Mouse (Mus musculus) heart, embryonic 11.5 days (tissue): ENCODE data around the gene Astn2. TPM values are rescaled to one million over a fixed set of nuclear protein-coding genes. Genes with fewer than 3 reads are reported as not detected.

Experiments
- ATAC-seq: fragments of 200-750 bp; cut with Nextera tagmentation; replicated peaks from 2 replicates; pipeline ENCODE4 v1.8.0; 2017; ENCODE audit warnings: moderate library complexity; ENCODE audit not compliant: insufficient number of reproducible peaks, low FRiP score, low TSS enrichment
- H3K27ac ChIP-seq: fragments of 300-500 bp; sonication (generic); 2 replicates; pipeline ENCODE4 v1.5.1; 2014; ENCODE audit warnings: mild to moderate bottlenecking, low read depth, low read length
- H3K27me3 ChIP-seq: fragments of 300-500 bp; sonication (generic); 2 replicates; pipeline ENCODE4 v1.6.1; 2014; ENCODE audit warnings: mild to moderate bottlenecking, low read length, mixed read lengths; ENCODE audit not compliant: control insufficient read depth, insufficient read depth
- H3K36me3 ChIP-seq: fragments of 300-500 bp; sonication (generic); 2 replicates; pipeline ENCODE4 v1.6.1; 2014; ENCODE audit warnings: mild to moderate bottlenecking, low read length, moderate library complexity, mixed read lengths; ENCODE audit not compliant: control insufficient read depth, insufficient read depth
- H3K4me1 ChIP-seq: fragments of 300-500 bp; sonication (generic); 2 replicates; pipeline ENCODE4 v1.6.1; 2014; ENCODE audit warnings: low read length; ENCODE audit not compliant: control insufficient read depth, insufficient read depth
- H3K4me2 ChIP-seq: fragments of 300-500 bp; sonication (generic); 2 replicates; pipeline ENCODE4 v1.6.1; 2014; ENCODE audit warnings: mild to moderate bottlenecking, moderate library complexity
- H3K4me3 ChIP-seq: fragments of 300-500 bp; sonication (generic); 2 replicates; pipeline ENCODE4 v1.5.1; 2014; ENCODE audit warnings: low read depth, low read length
- H3K9ac ChIP-seq: fragments of 300-500 bp; sonication (generic); 2 replicates; pipeline ENCODE4 v1.6.1; 2014; ENCODE audit warnings: mild to moderate bottlenecking, low read depth, low read length, moderate library complexity
- H3K9me3 ChIP-seq: fragments of 300-500 bp; sonication (generic); replicated peaks from 2 replicates; pipeline ENCODE4 v1.6.1; 2016; ENCODE audit warnings: low read length; ENCODE audit not compliant: control insufficient read depth
- WGBS: fragments of 180-500 bp; shearing (Covaris S2); extraction: QIAGEN DNeasy Blood & Tissue Kit; methylation state at CpG from one replicate; pipeline ENCODE4 v1.1.7; 2014; ENCODE audit not compliant: insufficient replicate concordance; 5-methylcytosine and 5-hydroxymethylcytosine counted together
- polyA plus RNA-seq: library from polyadenylated mRNA; unstranded; fragments of >200 nt; fragmentation: Nextera tagmentation; extraction: Ambion mirVana; gene quantifications from 2 replicates; pipeline ENCODE4 v1.2.1, GENCODE M21; 2014

Astn2 gene
- polyA plus RNA-seq, 1 experiment from 2014 or later = 0.14 TPM

- Histone ChIP-seq H3K36me3 (no peaks in the 10 kb centered on the region), H3K9ac (no peak overlapping the region), H3K4me2 (no peak overlapping the region), H3K4me1 (no peaks in the 10 kb centered on the region), H3K4me3 (no peak overlapping the region), H3K27me3 (no peaks in the 10 kb centered on the region), H3K27ac (no peak overlapping the region), H3K9me3 (no peaks in the 10 kb centered on the region)
- WGBS = 82% methylated on average over 1 of the region's 1 CpGs
- no peak for ATAC-seq
These were observed 376.5 kb downstream of the Astn2 start for GRCm38 (mm10) chr4:66027866-66028265.

GRCm38 (mm10) chr4:66025393-66026062 lies 378.9 kb downstream of the Astn2 start:
- Histone ChIP-seq H3K27me3 (no peaks in the 10 kb centered on the region), H3K27ac (peak overlapping the region; percentile 68; the same call in 1 of the 2 replicates), H3K36me3 (no peaks in the 10 kb centered on the region), H3K9ac (no peak overlapping the region), H3K4me1 (no peaks in the 10 kb centered on the region), H3K4me2 (peak overlapping the region; percentile 31; the same call in 1 of the 2 replicates), H3K4me3 (no peak overlapping the region), H3K9me3 (no peaks in the 10 kb centered on the region)
- WGBS = 48% methylated on average over 8 of the region's 8 CpGs
- ATAC-seq = peak; percentile 61; the same call in 1 of the 2 replicates

- H3K36me3 ChIP-seq = no peaks in the 10 kb centered on the region
- ATAC-seq = no peak
These were observed 401.5 kb downstream of the Astn2 start for GRCm38 (mm10) chr4:66002936-66003335.

GRCm38 (mm10) chr4:65983643-65984042 lies 420.8 kb downstream of the Astn2 start:
- WGBS = 76% methylated on average over 2 of the region's 2 CpGs

More at GRCm38 (mm10) chr4:66002936-66003335, 401.5 kb downstream of the Astn2 start:
- H3K9ac ChIP-seq = no peak overlapping the region
- no peak overlapping the region for H3K4me2 ChIP-seq
- H3K4me1 ChIP-seq = no peaks in the 10 kb centered on the region
- H3K27ac ChIP-seq = no peak overlapping the region
- H3K4me3 ChIP-seq = no peak overlapping the region
- H3K9me3 ChIP-seq = no peaks in the 10 kb centered on the region
- no peaks in the 10 kb centered on the region for H3K27me3 ChIP-seq

GRCm38 (mm10) chr4:65982882-65983281 lies 421.5 kb downstream of the Astn2 start:
- no peak for ATAC-seq
- Histone ChIP-seq H3K9ac (no peak overlapping the region), H3K27me3 (no peaks in the 10 kb centered on the region), H3K27ac (no peak overlapping the region), H3K9me3 (no peaks in the 10 kb centered on the region), H3K4me1 (no peaks in the 10 kb centered on the region), H3K36me3 (no peaks in the 10 kb centered on the region), H3K4me3 (no peak overlapping the region), H3K4me2 (no peak overlapping the region)
- 50% methylated on average over 4 of the region's 4 CpGs for WGBS

More at GRCm38 (mm10) chr4:65983643-65984042, 420.8 kb downstream of the Astn2 start:
- H3K27me3 ChIP-seq = no peaks in the 10 kb centered on the region
- H3K4me2 ChIP-seq = no peak overlapping the region
- no peaks in the 10 kb centered on the region for H3K4me1 ChIP-seq
- H3K27ac ChIP-seq = no peak overlapping the region
- no peak overlapping the region for H3K9ac ChIP-seq
- no peaks in the 10 kb centered on the region for H3K36me3 ChIP-seq
- H3K4me3 ChIP-seq = no peak overlapping the region
- H3K9me3 ChIP-seq = no peaks in the 10 kb centered on the region
- no peak for ATAC-seq

- WGBS = 60% methylated on average over 3 of the region's 3 CpGs
- no peak overlapping the region for H3K9ac ChIP-seq
- H3K36me3 ChIP-seq = no peaks in the 10 kb centered on the region
- H3K27ac ChIP-seq = no peak overlapping the region
- H3K4me3 ChIP-seq = no peak overlapping the region
- H3K4me2 ChIP-seq = no peak overlapping the region
- no peak for ATAC-seq
- no peaks in the 10 kb centered on the region for H3K9me3 ChIP-seq
- H3K27me3 ChIP-seq = no peaks in the 10 kb centered on the region
- no peaks in the 10 kb centered on the region for H3K4me1 ChIP-seq
These were observed 428.2 kb downstream of the Astn2 start for GRCm38 (mm10) chr4:65976251-65976650.

- WGBS = 77% methylated on average over 1 of the region's 1 CpGs
- H3K27me3 ChIP-seq = no peaks in the 10 kb centered on the region
- no peaks in the 10 kb centered on the region for H3K36me3 ChIP-seq
- ATAC-seq = no peak
- H3K9ac ChIP-seq = no peak overlapping the region
- no peaks in the 10 kb centered on the region for H3K4me1 ChIP-seq
- H3K9me3 ChIP-seq = no peaks in the 10 kb centered on the region
- no peak overlapping the region for H3K4me3 ChIP-seq
- H3K27ac ChIP-seq = no peak overlapping the region
- no peak overlapping the region for H3K4me2 ChIP-seq
These were observed 432.0 kb downstream of the Astn2 start for GRCm38 (mm10) chr4:65972395-65972794.

- Histone ChIP-seq H3K4me1 (no peaks in the 10 kb centered on the region), H3K27ac (no peak overlapping the region), H3K27me3 (no peaks in the 10 kb centered on the region), H3K9me3 (no peaks in the 10 kb centered on the region), H3K4me2 (no peak overlapping the region), H3K36me3 (no peaks in the 10 kb centered on the region), H3K9ac (no peak overlapping the region), H3K4me3 (no peak overlapping the region)
- no peak for ATAC-seq
- 63% methylated on average over 2 of the region's 2 CpGs for WGBS
These were observed 435.1 kb downstream of the Astn2 start for GRCm38 (mm10) chr4:65969318-65969717.

- Histone ChIP-seq H3K4me1 (no peaks in the 10 kb centered on the region), H3K36me3 (no peaks in the 10 kb centered on the region), H3K4me2 (no peak overlapping the region), H3K9me3 (no peaks in the 10 kb centered on the region), H3K27ac (no peak overlapping the region), H3K27me3 (no peaks in the 10 kb centered on the region), H3K4me3 (no peak overlapping the region), H3K9ac (no peak overlapping the region)
- no peak for ATAC-seq
- WGBS = 59% methylated on average over 3 of the region's 3 CpGs
These were observed 439.8 kb downstream of the Astn2 start for GRCm38 (mm10) chr4:65964604-65965003.
